Mouse (Mus musculus) skeletal muscle tissue, adult 2 months (tissue): ENCODE results near the gene Fkbp4.
"Not testable (repeated sequence)": the region's sequence is repeated elsewhere in the genome, so short reads cannot be mapped to it uniquely, and the experiment has no call there.

Source experiments
- DNase-seq: peaks from one replicate; pipeline ENCODE4 v3.0.0-alpha.2; 2012; ENCODE audit warnings: low read depth, low spot score

The Fkbp4 gene

GRCm38 (mm10) chr6:128397574-128398261, 40.8 kb downstream of the Fkbp4 start:
- no peak for DNase-seq

- no peak for DNase-seq
Measured at GRCm38 (mm10) chr6:128390683-128391082, 47.8 kb downstream of the Fkbp4 start.

- no peak for DNase-seq
Measured at GRCm38 (mm10) chr6:128389185-128389584, 49.3 kb downstream of the Fkbp4 start.

- no peak for DNase-seq
Measured at GRCm38 (mm10) chr6:128385026-128385425, 53.5 kb downstream of the Fkbp4 start.

DNA sequence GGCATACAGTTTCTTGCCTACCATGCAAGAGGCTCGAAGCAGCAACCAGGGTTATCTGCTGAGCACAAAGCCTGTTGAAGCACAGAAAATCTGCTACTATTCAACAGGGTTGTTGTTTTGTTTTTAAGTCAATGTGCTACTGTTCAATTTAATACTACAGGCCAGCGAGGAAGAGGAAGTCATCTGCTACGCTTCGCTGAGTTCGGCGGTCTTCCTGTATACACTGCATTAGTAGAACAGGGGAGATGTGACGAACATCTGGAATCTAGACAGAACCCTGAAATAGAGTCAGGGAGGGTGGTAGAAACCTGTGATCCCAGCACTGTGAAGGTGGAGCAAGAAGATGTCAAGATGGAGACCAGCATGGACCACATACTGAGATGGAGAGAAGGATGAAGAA, 54.7 kb downstream of the Fkbp4 start:
- DNase-seq = no peak

DNA sequence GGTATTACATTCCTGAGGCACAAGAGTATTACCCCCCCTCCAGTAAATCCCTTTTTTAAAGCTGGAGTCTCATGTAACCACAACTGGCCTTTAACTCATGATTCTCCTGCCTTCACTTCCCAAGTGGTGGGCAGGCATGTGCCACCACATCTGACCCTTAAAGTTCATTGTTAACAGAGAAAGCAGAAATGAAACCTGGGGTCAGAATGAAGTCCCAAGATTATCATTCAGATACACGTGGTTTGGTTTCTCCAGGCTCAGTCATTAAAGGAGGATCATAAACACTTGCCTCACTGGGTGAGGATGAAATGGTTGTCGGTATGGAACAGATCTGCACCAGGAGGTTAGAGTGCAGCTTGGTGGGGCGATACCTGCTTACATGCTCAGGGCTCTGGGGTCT, 57.2 kb downstream of the Fkbp4 start:
- DNase-seq = no peak

GRCm38 (mm10) chr6:128380594-128381167, 57.8 kb downstream of the Fkbp4 start:
- not testable (repeated sequence) for DNase-seq
